Mouse (Mus musculus): Measurements from ENCODE around the gene Ankrd33b.

DNA sequence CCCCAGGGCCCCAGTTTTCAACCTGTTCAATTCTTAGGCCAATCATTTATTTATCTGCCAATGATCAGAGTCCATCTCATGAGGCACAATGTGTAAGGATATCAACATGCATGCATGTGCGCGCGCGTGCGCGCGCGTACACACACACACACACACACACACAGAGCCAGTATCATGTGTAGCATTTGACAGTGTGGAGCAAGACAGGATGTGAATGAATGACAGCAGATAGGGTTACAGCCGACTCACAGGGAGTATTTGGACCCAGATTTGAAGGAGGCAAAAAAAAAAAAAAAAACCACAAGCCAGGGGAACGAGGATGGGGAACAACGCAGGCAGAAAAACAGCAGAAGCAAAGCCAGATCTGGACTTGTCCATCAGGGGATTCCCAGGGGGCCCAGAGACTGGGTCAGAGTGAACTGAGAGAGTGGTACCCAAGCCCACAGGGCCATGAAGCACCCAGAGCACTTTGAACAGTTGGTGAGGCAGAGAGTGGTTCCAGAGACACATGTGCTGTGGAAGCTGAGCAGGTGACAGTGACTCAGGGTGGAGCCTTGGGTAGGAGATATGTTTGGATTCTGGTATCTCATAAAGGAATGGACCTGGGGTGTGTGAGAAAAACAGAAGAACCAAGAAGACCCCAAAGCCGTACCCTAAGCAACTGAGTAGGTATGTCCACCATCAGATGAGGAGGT, 41.7 kb downstream of the Ankrd33b start:
- no peak for TF ChIP-seq CTCF (IDR thresholded peaks at IDR 0.05; ENCODE audit: extremely low read depth, insufficient read depth, low read length)
- no peak for TF ChIP-seq POLR2A (IDR thresholded peaks at IDR 0.05; ENCODE audit: extremely low read depth, insufficient read depth, low read length)
